Mouse (Mus musculus) heart, postnatal 25 days (tissue): ENCODE data around the gene Itgb5. TPM values are rescaled to one million over a fixed set of nuclear protein-coding genes. Genes with fewer than 3 reads are reported as not detected.

Experiments
- DNase-seq: peaks from one replicate; pipeline ENCODE4 v3.0.0; 2022; ENCODE audit warnings: low spot score
- intact Hi-C: fragments of 180-260 bp; cut with DNase I; formaldehyde crosslinking; loops from one replicate; pipeline ENCODE4 v1.15.1; 2025
- total RNA-seq, 2 experiments: library from RNA; stranded (reverse); gene quantifications; 2 replicates each; pipeline ENCODE4 v1.2.3; 2021

Gene Itgb5
- total RNA-seq, 2 experiments from 2014 or later: 73.9 to 80.2 TPM

DNA sequence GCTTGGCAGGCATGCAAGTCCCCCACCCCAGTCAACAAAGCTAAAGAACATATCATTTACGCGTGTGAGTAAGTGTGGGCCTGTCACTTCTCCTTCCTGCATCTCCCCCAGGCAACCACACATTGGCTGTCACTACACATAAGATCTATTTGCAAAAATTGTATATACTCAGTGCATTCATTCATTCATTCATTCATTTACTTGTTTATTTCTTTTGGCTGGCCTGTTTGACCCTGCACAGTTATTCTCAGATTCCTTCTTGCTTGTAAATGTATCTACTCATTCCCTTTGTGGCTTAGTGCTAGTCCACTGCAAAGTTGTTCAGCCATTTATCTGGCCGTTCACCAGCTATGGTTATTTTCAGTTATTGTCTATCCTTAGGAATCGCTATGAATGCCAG is 64.3 kb downstream of the Itgb5 start:
- DNase-seq: no peak
- intact Hi-C loops: loop anchor here (2.0 kb wide), 1 partner anchor 43 kb away; no protein-coding TSS in a partner anchor

DNA sequence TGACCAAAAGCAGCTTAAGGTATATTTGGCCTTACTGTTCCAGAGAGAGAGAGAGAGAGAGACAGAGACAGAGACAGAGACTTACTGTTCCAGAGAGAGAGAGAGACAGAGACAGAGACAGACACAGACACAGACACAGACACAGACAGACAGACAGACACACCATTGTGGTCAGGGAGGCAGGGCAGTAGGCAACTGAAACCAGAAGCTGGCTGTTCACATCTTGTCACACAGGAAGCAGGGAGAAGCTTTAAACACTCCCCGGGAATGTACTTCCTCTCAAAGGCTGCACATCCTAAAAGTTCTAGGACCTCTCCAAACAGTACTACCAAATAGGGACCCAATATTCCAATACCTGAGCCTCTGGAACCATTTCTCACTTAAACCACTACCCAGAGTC is 65.0 kb downstream of the Itgb5 start:
- intact Hi-C loops: loop anchor here (2.0 kb wide), 1 partner anchor 42 kb away; no protein-coding TSS in a partner anchor
- DNase-seq: no peak

DNA sequence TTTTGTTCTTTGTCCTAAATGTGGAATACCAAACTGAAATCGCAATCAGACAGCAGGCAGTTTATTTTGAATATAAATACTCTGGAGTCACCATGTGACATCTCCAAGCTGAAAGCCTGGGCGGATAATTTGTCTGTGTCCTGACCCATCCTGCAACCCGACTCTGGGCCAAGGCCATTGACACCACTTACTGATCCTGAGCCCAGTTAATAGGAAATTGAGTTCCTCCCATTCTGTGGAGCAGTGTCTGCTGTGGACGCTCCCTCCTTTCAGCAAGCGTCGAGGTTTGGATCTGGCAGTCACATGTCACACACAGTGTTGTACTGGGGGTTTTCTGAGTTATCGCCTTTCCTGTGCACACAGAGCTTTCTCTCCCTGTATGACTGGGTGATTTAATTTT is 66.2 kb downstream of the Itgb5 start:
- DNase-seq: no peak
- intact Hi-C loops: loop anchor here (2.0 kb wide), 1 partner anchor 41 kb away; no protein-coding TSS in a partner anchor

DNA sequence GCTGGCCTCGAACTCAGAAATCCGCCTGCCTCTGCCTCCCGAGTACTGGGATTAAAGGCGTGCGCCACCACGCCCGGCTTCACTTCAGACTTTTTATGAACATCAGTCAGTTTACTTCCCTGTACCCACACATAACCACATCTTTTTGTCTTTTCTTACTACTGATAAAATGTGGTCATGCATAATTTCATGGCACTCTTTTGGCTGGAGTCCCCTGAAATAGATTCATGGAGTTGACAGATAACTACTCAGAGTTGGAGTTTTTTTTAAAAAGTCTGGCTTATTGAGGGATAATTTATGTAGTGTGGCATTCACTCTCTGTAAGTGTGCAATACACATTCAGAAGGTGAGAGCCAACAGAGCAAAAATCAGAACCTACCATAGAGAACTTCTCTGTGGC is 67.3 kb downstream of the Itgb5 start:
- intact Hi-C loops: no loop called here
- DNase-seq: no peak

DNA sequence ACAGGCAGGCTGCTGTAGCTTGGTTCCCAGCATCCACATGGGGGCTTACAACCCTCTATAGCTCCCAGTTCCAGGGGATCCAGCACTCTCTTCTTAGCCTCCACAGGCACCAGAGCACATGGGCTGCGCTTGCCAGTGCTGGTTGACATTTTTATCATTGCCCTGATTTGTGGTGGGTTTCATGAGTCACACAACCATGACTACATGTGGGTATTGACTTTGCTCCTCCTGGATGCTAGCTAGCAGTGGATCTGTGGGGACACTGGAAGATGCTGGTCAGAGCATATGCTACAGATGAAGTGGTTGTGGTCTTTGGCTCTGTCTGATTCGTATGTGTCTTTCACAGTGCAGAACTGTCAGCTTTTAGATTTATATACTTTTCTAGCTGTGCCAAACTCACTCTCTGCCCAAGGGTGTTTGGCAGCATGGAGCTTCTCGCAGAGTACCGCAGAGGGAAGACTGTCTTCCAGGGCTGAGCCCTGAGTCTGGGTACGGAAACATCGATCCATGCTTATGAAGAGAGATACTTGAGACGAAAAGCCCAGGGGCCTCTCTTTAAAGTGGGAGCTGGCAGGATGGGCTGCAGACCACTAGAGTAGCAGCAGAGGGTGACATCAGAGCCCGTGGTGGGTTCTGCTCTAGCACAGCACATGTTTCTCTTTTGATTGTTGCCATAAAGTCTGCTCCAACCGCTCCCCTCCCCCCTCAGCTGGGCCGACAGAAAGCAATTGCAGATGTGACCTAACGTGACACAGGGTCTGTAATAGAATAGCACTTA is 74.4 kb downstream of the Itgb5 start:
- intact Hi-C loops: loop anchor here (5.0 kb wide), 1 partner anchor 48 kb away; no protein-coding TSS in a partner anchor
- no peak for DNase-seq

DNA sequence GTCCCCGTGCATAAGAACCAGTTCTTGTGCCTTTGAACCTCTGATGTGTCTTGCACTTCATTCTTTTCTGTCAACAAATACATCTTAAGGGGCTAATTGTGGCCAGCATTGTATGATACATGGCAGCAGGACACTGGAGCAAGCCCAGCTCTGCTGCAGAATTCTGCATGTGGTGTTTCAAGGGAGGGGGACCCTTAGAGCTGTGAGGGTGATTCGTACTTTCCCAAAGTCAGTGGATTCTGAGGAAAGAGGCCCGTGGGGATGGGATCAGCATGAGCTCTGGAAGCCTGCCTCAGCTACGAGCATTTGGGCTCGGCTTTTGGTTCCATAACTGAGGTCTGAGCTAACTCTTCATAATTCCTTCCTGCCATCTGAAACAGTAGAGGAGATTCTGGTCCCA is 75.1 kb downstream of the Itgb5 start:
- intact Hi-C loops: loop anchor here (5.0 kb wide), 1 partner anchor 48 kb away; no protein-coding TSS in a partner anchor
- no peak for DNase-seq

DNA sequence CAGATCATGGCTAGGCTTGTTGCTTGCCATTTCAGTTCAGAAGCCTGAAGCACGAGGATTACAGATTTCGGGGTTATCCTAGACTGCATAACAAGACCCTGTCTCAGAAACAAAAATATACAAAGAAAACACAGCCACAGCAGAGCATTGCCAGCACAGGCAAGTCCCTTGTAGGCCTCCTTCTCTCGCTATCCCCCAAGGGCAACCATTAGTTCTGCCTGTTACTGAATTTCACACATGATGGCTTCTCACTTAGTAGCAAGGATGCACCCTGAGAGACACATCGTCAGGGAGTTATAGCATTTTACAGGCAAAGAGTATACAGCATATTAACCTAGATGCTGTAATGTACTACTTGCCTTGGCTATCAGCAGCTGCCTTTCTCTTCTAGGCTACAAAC is 78.8 kb downstream of the Itgb5 start:
- intact Hi-C loops: no loop called here

DNA sequence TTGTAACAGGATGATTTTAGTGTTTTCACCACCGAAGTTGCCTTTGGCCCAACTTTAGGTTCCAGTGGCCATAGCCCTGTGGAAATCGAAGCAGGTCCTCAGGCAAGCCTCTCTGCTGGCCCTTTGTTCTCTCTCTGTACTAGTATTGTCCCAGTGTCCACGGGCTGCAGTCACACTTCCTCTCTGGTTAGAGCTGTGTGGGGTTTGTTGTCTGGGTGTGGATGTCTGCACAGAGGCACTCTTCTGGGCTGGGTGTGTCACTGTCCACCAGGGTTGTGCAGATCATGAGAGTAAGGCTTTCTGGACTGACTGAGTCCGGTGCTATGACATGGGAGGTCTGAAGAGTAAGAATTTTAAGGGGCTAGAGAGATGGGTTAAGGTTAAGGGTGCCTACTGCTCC is 85.5 kb downstream of the Itgb5 start:
- intact Hi-C loops: loop anchor here (5.0 kb wide), 1 partner anchor 32 kb away; no protein-coding TSS in a partner anchor
- DNase-seq: no peak

More for the DNA sequence above, 78.8 kb downstream of the Itgb5 start:
- DNase-seq: no peak

DNA sequence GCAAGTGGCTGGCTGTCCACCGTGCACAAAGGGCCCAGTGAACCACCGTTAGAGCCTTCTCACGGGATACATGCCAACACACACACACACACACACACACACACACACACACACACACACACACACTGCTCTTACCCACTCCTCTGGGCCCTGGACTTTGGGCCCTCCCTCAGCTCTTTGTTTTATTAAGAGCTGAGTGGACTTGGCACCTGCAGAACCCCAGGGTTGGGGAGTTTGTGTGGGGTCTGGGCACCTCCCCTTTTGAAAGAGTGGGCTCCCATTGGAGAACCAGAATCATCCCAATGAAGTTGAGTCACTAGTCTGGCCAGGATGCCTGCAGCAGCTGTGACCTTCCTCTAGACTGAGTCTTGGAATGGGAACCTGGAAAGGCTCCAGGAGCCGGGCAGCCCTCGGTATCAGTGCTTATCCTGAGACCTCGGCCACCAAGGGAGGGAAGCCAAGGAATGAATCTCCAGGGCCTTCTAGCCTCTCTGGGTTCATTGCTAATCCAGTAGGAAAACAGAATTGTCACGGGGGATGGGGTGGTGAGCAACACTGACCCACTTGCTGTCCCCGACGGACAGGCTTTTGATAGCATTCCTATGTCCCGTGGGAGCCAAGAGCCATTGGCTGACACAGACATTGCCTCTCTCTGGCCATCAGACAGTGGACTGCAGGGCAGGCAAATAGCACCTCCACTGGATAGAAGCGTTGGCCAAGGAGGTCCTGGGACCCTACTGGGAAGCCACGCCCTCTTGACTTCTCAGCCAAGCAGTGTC is 87.2 kb downstream of the Itgb5 start:
- intact Hi-C loops: no loop called here
- DNase-seq: peak; percentile 76

DNA sequence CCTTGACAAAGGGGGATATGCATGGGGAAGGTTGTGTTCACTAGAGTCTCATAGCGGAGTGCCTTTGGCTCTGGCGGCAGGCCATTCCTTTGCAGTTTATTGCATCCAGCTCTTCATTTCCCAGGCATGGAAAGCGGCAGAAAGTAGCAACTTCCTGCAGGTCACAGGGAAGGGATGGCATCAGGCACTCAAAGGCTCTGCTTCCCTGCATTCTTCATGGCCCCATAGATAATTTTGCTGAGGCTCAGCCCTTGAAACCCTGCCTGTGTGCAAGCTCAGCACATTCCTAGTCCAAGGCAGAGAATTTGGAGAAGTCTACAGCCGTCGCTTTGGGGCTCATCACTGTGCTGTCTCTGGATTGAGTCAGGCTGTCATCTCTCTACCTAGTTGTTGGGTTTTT is 87.9 kb downstream of the Itgb5 start:
- intact Hi-C loops: no loop called here
- DNase-seq: no peak

DNA sequence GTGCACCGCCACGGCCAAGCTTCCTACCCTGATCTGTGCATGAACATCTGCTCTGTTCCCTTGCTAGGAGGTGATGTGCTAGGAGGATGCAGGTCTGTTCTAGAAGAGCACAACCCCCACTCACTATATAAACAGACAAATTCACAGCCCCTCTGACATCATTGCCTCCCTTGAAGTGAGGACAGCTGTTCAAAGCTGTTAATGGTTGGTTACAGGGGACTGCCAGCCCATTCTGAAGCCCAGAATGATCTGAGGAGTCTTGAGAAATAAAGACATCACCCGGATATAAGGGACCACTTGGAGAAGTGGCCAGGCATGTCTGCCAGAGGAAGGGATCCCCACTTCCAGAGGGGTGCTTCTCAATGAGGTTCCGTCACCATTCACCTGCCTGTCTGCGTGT is 88.5 kb downstream of the Itgb5 start:
- DNase-seq: no peak
- intact Hi-C loops: no loop called here

DNA sequence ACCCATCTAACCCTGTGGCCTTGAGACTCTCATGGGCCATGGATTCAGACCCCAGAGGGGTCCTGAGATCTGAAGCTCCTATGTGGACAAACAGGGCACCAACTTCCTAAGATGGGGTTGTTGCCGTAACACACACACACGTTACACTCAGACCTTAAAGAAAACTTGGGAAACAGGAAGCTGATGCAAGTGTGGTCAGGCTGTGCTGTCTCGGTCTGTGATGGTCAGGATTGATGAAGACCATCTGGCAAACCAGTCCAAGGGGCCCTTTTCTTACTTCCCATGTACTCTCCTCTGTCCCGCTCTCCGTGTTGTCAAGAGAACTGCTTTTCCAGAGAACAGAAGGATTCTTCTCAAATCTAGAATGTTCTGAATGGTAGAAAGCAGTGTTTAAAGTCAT is 92.0 kb downstream of the Itgb5 start:
- intact Hi-C loops: no loop called here
- no peak for DNase-seq

DNA sequence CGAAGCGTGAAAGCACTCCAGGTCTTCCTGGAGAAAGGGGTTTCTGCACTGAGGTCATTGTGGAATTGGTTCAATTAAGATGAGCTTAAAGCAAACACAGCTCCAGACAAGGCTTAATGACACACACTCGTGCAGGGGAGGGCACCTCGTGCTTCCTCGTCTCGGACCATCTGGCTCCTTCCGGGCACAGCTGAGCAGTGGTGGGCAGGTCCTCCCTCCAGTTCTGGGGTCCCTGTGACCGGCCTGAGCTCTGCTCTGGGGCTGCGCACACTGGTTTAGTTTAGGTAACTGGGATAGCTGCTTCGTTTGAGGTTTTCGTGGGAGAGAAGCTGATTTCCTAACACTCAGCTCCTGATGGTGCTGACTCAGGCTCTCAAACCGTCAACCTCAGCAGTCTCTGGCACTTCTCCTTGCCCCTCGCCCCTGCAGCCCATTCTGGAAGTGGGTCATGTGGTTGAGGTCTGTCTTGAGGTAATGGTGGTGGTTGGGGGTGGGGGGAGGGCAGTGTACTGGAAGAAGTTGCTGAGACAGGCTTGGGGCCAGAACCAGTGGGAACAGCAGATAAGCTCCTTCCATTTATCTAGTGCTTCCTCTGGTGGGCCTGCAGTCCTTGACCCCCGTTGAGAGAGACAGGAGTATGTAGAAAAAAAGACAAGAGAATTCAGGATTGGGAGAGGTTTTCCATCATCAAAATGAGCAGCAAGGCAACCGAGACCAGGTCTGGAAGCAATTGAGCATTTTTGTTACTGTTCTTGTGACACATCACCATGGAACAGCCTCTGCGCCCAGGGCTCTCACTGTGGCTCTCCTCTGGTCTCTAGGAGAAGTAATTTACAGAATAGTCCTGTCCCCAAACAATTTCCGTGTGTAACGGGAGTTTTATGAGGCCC is 92.9 kb downstream of the Itgb5 start:
- intact Hi-C loops: no loop called here

DNA sequence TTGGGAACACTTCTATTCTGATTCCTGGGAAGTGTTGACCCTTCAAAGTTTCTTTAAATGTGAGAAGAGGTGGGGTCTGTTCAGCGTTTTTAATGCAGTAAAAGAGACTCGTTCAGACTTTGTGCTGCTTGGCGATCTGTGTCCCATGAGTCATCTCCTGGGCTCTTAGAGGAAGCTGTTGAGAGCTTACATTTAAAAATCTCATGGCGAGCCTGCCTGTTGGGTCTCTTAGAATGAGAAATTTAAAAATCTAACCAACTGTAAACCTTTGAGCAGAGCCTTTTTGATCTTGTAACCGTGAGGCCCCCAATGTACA is 93.5 kb downstream of the Itgb5 start:
- DNase-seq: no peak
- intact Hi-C loops: no loop called here

More for the DNA sequence above, 92.9 kb downstream of the Itgb5 start:
- DNase-seq: no peak

DNA sequence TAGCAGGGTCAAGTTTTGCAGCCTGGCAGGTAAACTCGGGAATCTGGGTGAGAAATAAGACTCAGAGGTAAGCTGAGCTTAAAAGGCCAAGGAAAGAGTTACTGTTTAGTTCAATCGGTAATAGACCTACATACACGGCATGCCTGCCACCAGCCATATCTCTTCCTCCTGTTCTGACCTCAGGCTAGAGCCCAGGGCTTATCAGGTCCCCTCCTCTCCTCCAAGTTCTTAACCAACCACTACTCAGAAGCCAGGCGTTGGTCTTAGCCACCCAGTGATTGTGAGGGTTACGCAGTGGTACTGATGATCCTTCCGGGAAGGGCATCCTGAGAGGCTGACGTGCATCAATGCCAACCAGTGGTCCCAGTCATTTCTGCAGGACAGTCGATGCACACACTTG is 94.3 kb downstream of the Itgb5 start:
- intact Hi-C loops: no loop called here
- no peak for DNase-seq

DNA sequence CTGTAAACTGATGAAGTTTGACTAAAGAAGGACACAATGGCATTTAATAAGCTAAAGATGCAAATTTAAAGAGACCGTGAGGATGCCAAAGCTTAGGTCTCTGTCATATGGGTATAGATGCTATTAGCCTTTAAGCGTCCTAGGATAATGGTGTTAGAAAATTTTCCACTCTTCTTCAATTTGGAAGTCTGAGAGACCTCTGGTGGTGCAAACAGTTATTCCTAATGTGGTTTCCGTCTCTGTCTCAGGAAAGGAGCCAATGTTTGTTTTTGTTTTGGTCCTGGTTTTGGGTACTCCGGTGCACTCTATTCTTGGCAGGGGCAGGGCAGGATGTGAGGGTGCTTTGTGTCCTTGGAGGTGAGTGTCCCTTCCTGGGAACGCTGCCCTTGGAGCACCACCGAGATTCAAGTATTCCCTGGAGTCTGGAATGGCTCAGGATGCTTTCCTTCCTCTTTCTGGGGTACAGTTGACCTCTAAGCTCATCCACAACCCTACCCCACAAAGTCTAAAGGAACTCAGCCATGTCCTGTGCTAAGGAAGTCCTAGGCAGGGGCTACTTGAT is 97.9 kb downstream of the Itgb5 start:
- intact Hi-C loops: no loop called here
- DNase-seq: no peak

DNA sequence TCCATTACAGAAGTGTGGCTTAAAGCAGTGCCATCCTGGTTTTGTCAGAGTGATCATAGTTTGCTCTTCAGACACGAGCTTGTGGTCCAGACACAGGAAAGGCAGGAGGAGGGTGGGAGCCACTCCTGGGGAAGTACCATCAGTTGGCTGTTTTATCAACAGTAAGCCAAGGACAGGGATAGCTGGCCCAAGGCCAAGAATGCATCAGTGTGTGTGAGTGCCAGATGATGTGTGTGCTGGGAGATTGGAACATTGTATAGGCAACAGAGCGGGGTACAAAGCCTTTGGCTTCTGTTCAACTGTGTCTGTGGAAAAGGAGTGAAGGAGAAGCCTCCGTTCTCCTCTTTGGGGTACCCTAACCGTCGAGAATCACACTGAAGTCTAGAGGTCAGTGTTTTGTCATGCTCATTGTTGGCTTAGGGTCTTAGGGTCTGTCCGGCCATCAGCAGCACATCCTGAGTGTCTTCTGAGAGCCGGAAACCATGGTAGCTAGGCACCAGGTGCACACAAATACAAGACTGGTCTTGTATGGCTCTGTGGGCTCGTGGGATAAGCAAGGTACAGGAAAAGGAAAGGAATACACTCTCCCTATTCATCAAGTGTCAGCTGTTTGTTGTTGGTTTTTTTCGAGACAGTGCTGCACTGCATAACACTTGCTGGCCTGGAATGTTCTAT is 99.5 kb downstream of the Itgb5 start:
- intact Hi-C loops: no loop called here
- no peak for DNase-seq

DNA sequence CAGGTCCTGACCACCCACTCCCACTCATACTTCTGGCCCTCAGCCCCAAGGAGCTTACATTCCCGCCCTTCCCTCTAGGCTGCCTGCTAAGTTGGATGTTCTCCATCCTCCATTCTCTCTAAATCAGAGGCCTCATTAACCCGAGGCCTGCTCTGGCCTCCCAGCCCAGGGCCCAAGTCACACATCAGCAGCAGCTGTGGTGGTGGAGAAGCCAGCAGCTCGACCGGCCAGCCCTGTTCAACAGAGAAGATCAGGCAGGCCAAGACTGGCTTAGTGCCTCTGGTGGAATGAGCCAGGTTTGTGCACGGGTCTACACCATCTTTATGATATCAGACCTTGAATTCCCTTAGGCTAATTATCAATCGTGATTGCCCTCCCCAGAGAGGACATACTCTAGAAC is 101.3 kb downstream of the Itgb5 start:
- intact Hi-C loops: no loop called here

DNA sequence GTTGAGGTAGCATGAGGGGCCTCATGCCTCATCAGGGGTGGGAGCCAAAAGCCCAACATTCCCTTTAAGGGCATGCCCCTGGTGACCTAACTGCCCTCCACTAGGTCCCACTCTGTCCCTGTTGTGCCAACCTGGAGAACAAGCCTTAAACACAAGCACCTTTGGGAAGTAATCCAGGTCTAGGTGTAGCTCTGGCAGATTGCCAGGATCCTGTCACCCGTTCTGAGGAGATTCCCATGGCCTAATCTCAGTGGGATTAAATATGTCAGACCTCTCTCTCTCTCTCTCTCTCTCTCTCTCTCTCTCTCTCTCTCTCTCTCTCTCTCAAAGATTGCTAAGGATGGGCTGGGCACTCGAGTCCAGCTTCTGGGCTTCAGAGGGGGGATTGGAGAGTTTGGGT is 102.2 kb downstream of the Itgb5 start:
- no peak for DNase-seq
- intact Hi-C loops: no loop called here

More for the DNA sequence above, 101.3 kb downstream of the Itgb5 start:
- peak; percentile 60 for DNase-seq
